Mouse (Mus musculus) hematopoietic stem cell, adult 5-6 weeks (primary cell): Measurements from ENCODE around the gene Plcb4. TPM values are rescaled to one million over a fixed set of nuclear protein-coding genes. Genes with fewer than 3 reads are reported as not detected.

ENCODE experiments used
- ATAC-seq, 2 experiments: fragments of 125-278 bp in 1 of 2; replicated peaks in 1 of 2; 2 replicates each; pipeline ENCODE4 v1.8.0; 2016 to 2017; ENCODE audit warnings: inconsistent platforms in 2 of 2, mild to moderate bottlenecking in 2 of 2, moderate number of reproducible peaks in 2 of 2, low read depth in 1 of 2, moderate TSS enrichment in 1 of 2; ENCODE audit not compliant: low FRiP score in 2 of 2, poor library complexity in 2 of 2, severe bottlenecking in 2 of 2, insufficient read depth in 1 of 2, low TSS enrichment in 1 of 2
- total RNA-seq: library from RNA; stranded (forward); fragments of 172-1452, 232-1000 nt; gene quantifications from 2 replicates; pipeline ENCODE4 v1.2.3, GENCODE M21; 2017

Gene Plcb4
- total RNA-seq, 1 experiment from 2014 or later = 38.5 TPM

GRCm38 (mm10) chr2:135811453-135812101 lies 152.8 kb downstream of the Plcb4 start:
- ATAC-seq = no peak

- ATAC-seq = no peak
Observed at GRCm38 (mm10) chr2:135812701-135813246, 154.0 kb downstream of the Plcb4 start.

GRCm38 (mm10) chr2:135820691-135821090 lies 161.9 kb downstream of the Plcb4 start:
- ATAC-seq = no peak

- ATAC-seq = no peak
Observed at GRCm38 (mm10) chr2:135823690-135824089, 164.9 kb downstream of the Plcb4 start.

- ATAC-seq = peak; percentile 35 to 85
Observed at GRCm38 (mm10) chr2:135824757-135825156, 165.9 kb downstream of the Plcb4 start.

- 0 out of 4 replicates have a peak, but pooled peaks of 1 of the 2 experiments have one; percentile 30 for ATAC-seq
Observed at GRCm38 (mm10) chr2:135825645-135826044, 166.8 kb downstream of the Plcb4 start.

- ATAC-seq = no peak
Observed at GRCm38 (mm10) chr2:135826616-135827360, 168.0 kb downstream of the Plcb4 start.

- ATAC-seq = no peak
Observed at GRCm38 (mm10) chr2:135828446-135828845, 169.6 kb downstream of the Plcb4 start.

- ATAC-seq = no peak
Observed at GRCm38 (mm10) chr2:135833743-135834142, 174.9 kb downstream of the Plcb4 start.

- ATAC-seq = no peak
Observed at GRCm38 (mm10) chr2:135834435-135834834, 175.6 kb downstream of the Plcb4 start.

- no peak for ATAC-seq
Observed at GRCm38 (mm10) chr2:135835911-135836310, 177.1 kb downstream of the Plcb4 start.

GRCm38 (mm10) chr2:135836426-135836825 lies 177.6 kb downstream of the Plcb4 start:
- no peak for ATAC-seq

GRCm38 (mm10) chr2:135837730-135838129 lies 178.9 kb downstream of the Plcb4 start:
- no peak for ATAC-seq

GRCm38 (mm10) chr2:135838135-135838534 lies 179.3 kb downstream of the Plcb4 start:
- ATAC-seq = no peak

- no peak for ATAC-seq
Observed at GRCm38 (mm10) chr2:135838651-135839286, 180.0 kb downstream of the Plcb4 start.

- no peak for ATAC-seq
Observed at GRCm38 (mm10) chr2:135843721-135844120, 184.9 kb downstream of the Plcb4 start.

GRCm38 (mm10) chr2:135846903-135847302 lies 188.1 kb downstream of the Plcb4 start:
- ATAC-seq = no peak

GRCm38 (mm10) chr2:135847738-135848137 lies 188.9 kb downstream of the Plcb4 start:
- no peak; a peak in 1 of 4 replicates for ATAC-seq
